Mouse (Mus musculus) ovary, postnatal 10 days (tissue): ENCODE results near the gene Uaca.
A peak's percentile ranks its signal among the peaks of the same experiment; 100 is the strongest.

Experiments used
- DNase-seq: peaks from one replicate; pipeline ENCODE4 v3.0.0; 2022; ENCODE audit warnings: low spot score

Uaca gene

GRCm38 (mm10) chr9:60837449-60838141 is 43.3 kb downstream of the Uaca start:
- DNase-seq: no peak

GRCm38 (mm10) chr9:60838331-60838872 is 44.1 kb downstream of the Uaca start:
- no peak for DNase-seq

- DNase-seq: no peak
Observed at GRCm38 (mm10) chr9:60841393-60841792, 47.1 kb downstream of the Uaca start.

- DNase-seq: no peak
Observed at GRCm38 (mm10) chr9:60843415-60844076, 49.2 kb downstream of the Uaca start.

- no peak for DNase-seq
Observed at GRCm38 (mm10) chr9:60848730-60849129, 54.4 kb downstream of the Uaca start.

GRCm38 (mm10) chr9:60849986-60850385 is 55.6 kb downstream of the Uaca start:
- DNase-seq: no peak

GRCm38 (mm10) chr9:60854196-60854595 is 59.9 kb downstream of the Uaca start:
- no peak for DNase-seq

- peak; percentile 32 for DNase-seq
Observed at GRCm38 (mm10) chr9:60857833-60858232, 63.5 kb downstream of the Uaca start.

- DNase-seq: no peak
Observed at GRCm38 (mm10) chr9:60858306-60858960, 64.1 kb downstream of the Uaca start.

- no peak for DNase-seq
Observed at GRCm38 (mm10) chr9:60859031-60859430, 64.7 kb downstream of the Uaca start.

GRCm38 (mm10) chr9:60861030-60861429 is 66.7 kb downstream of the Uaca start:
- no peak for DNase-seq

- no peak for DNase-seq
Observed at GRCm38 (mm10) chr9:60864664-60865063, 70.3 kb downstream of the Uaca start.

- no peak for DNase-seq
Observed at GRCm38 (mm10) chr9:60865866-60866265, 71.5 kb downstream of the Uaca start.

- no peak for DNase-seq
Observed at GRCm38 (mm10) chr9:60870451-60870850, 76.1 kb downstream of the Uaca start.

GRCm38 (mm10) chr9:60870919-60871503 is 76.7 kb downstream of the Uaca start:
- DNase-seq: no peak

GRCm38 (mm10) chr9:60873257-60874054 is 79.1 kb downstream of the Uaca start:
- no peak for DNase-seq

GRCm38 (mm10) chr9:60874055-60874392 is 79.7 kb downstream of the Uaca start:
- DNase-seq: no peak

- DNase-seq: no peak
Observed at GRCm38 (mm10) chr9:60876085-60876484, 81.7 kb downstream of the Uaca start.

- DNase-seq: no peak
Observed at GRCm38 (mm10) chr9:60876531-60876930, 82.2 kb downstream of the Uaca start.

- no peak for DNase-seq
Observed at GRCm38 (mm10) chr9:60878051-60878557, 83.8 kb downstream of the Uaca start.

GRCm38 (mm10) chr9:60878630-60879029 is 84.3 kb downstream of the Uaca start:
- DNase-seq: no peak

- no peak for DNase-seq
Observed at GRCm38 (mm10) chr9:60885148-60885547, 90.8 kb downstream of the Uaca start.
